Mouse (Mus musculus) liver, embryonic 14.5 days (tissue): ENCODE results near the gene Lrrc32. TPM values are rescaled to one million over a fixed set of nuclear protein-coding genes. Genes with fewer than 3 reads are reported as not detected.

Experiments used
- ATAC-seq: fragments of 200-750 bp; cut with Nextera tagmentation; 2 replicates; pipeline ENCODE4 v1.8.0; 2017; ENCODE audit warnings: moderate number of reproducible peaks, mild to moderate bottlenecking, moderate library complexity; ENCODE audit not compliant: insufficient read depth
- DNase-seq, 3 experiments: peaks; one replicate each; pipeline ENCODE4 v3.0.0-alpha.2; 2012 to 2013; ENCODE audit warnings: low read depth in 3 of 3, low spot score in 3 of 3
- H3K27ac ChIP-seq: fragments of 300-500 bp; sonication (generic); 2 replicates; pipeline ENCODE4 v1.5.1; 2014; ENCODE audit warnings: moderate library complexity, mild to moderate bottlenecking, control low read depth, inconsistent platforms
- H3K27me3 ChIP-seq: fragments of 300-500 bp; sonication (generic); 2 replicates; pipeline ENCODE4 v1.6.1; 2014; ENCODE audit warnings: mild to moderate bottlenecking, low read length, moderate library complexity; ENCODE audit not compliant: control insufficient read depth, insufficient read depth
- H3K36me3 ChIP-seq: fragments of 300-500 bp; sonication (generic); replicated peaks from 2 replicates; pipeline ENCODE4 v1.6.1; 2014; ENCODE audit warnings: low read depth; ENCODE audit not compliant: control insufficient read depth, insufficient read depth
- H3K4me1 ChIP-seq, 2 experiments: fragments of 200-500 bp in 1 of 2; fragments of 300-500 bp in 1 of 2; sonication (generic) in 1 of 2; replicated peaks; 2 replicates each; pipeline ENCODE4 v1.6.1; 2012 to 2014; ENCODE audit warnings: antibody characterized with exemption in 1 of 2, inconsistent platforms in 1 of 2, low read length in 1 of 2; ENCODE audit not compliant: control insufficient read depth in 2 of 2, insufficient read depth in 2 of 2
- H3K4me2 ChIP-seq: fragments of 300-500 bp; sonication (generic); 2 replicates; pipeline ENCODE4 v1.6.1; 2014; ENCODE audit warnings: low read depth, mild to moderate bottlenecking, control low read depth, moderate library complexity
- H3K4me3 ChIP-seq, 2 experiments: fragments of 200-500 bp in 1 of 2; fragments of 300-500 bp in 1 of 2; sonication (generic) in 1 of 2; 2 replicates each; pipeline ENCODE4 v1.5.1; 2012 to 2014; ENCODE audit warnings: low read depth in 2 of 2, low read length in 2 of 2, mild to moderate bottlenecking in 2 of 2, control low read depth in 1 of 2, inconsistent platforms in 1 of 2, moderate library complexity in 1 of 2; ENCODE audit not compliant: insufficient read depth in 1 of 2
- H3K9ac ChIP-seq: fragments of 300-500 bp; sonication (generic); replicated peaks from 2 replicates; pipeline ENCODE4 v1.6.1; 2014; ENCODE audit warnings: mild to moderate bottlenecking, control low read depth, moderate library complexity
- H3K9me3 ChIP-seq: fragments of 300-500 bp; sonication (generic); 2 replicates; pipeline ENCODE4 v1.6.1; 2016; ENCODE audit warnings: low read length, mixed read lengths; ENCODE audit not compliant: control insufficient read depth
- CTCF ChIP-seq: IDR thresholded peaks from 2 replicates; pipeline ENCODE4 v1.5.1; 2016; ENCODE audit warnings: antibody characterized with exemption, low read depth, control low read depth
- EP300 ChIP-seq: IDR thresholded peaks from 2 replicates; pipeline ENCODE4 v1.6.1; 2016; ENCODE audit warnings: antibody characterized with exemption, low read depth
- WGBS: fragments of 180-500 bp; shearing (Covaris S2); extraction: QIAGEN DNeasy Blood & Tissue Kit; methylation state at CpG from one replicate; pipeline ENCODE4 v1.1.7; 2014; ENCODE audit not compliant: insufficient replicate concordance; 5-methylcytosine and 5-hydroxymethylcytosine counted together
- polyA plus RNA-seq, 2 experiments: library from polyadenylated mRNA; depleted of rRNA in 1 of 2; stranded (reverse) in 1 of 2; unstranded in 1 of 2; fragments of >200 nt; fragmentation: Nextera tagmentation in 1 of 2; extraction: Ambion mirVana in 1 of 2; gene quantifications; 2 replicates each; pipeline versions ENCODE4 v1.2.1 to v1.2.3; 2012 to 2014

The Lrrc32 gene
- polyA plus RNA-seq, 2 experiments: 3.6 to 4.7 TPM

DNA sequence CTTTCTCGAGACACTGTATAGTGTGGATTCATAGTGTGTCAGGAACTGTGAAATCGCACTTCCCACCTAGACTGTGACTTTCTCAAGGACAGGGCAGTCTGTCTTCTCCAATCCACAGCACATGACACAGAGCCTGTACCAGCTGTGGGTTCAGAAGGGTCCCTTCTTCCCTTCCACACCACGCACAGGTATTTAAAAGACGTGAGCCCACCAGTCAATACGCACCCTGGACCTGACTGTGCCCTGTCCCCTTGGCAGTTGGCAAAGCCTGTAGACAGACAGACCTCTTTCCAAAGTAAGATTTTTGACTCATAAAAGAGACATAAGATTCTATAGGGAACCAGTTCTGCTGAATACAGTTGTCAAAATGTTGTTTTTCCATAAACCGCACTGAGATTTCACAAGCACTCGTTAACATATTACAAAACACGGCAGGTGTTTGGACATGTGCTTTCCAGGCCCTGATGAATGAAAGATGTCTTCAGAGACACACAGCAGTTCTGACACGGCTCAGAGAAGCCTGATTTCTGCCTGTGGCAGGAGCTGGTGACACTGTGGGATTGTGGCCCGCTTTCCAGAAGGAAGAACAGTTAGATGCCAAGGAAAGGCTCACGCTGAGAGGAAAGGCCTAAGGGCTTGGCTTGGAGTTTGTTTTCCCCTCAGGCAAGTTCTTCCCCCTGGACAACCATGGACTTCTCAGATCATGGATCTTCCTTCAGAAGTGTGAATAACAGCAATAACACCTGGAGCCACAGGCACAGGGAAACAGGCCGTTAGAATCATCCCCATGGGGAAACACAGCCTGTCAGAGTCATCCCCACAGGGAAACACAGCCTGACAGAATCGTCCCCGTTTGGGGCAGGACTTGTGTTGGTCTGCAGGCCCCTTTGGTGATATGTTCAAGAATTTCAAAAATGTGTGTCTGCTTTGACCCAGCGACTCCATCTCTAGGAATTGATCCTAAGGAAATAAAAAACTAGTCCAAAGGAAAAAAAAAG, 22.2 kb downstream of the Lrrc32 start:
- no peak overlapping the region for H3K9ac ChIP-seq
- DNase-seq (no peak), ATAC-seq (no peak)
- no peaks in the 10 kb centered on the region for H3K4me1 ChIP-seq
- TF ChIP-seq CTCF (no peak), EP300 (no peak)
- H3K4me3 ChIP-seq: no peak overlapping the region
- H3K9me3 ChIP-seq: no peaks in the 10 kb centered on the region
- 66% methylated on average over 15 of the region's 15 CpGs for WGBS
- H3K36me3 ChIP-seq: no peaks in the 10 kb centered on the region
- H3K27me3 ChIP-seq: no peaks in the 10 kb centered on the region
- H3K27ac ChIP-seq: no peak overlapping the region
- H3K4me2 ChIP-seq: no peak overlapping the region

GRCm38 (mm10) chr7:98513251-98513650, 24.2 kb downstream of the Lrrc32 start:
- Histone ChIP-seq H3K36me3 (no peaks in the 10 kb centered on the region), H3K27me3 (no peaks in the 10 kb centered on the region), H3K9me3 (no peaks in the 10 kb centered on the region), H3K27ac (no peak overlapping the region), H3K4me3 (no peak overlapping the region), H3K4me1 (no peaks in the 10 kb centered on the region), H3K4me2 (no peak overlapping the region), H3K9ac (no peak overlapping the region)
- ATAC-seq: no peak
- whole genome bisulfite sequencing: 50% methylated on average over 3 of the region's 3 CpGs
- TF ChIP-seq EP300 (no peak), CTCF (no peak)
- no peak for DNase-seq

DNA sequence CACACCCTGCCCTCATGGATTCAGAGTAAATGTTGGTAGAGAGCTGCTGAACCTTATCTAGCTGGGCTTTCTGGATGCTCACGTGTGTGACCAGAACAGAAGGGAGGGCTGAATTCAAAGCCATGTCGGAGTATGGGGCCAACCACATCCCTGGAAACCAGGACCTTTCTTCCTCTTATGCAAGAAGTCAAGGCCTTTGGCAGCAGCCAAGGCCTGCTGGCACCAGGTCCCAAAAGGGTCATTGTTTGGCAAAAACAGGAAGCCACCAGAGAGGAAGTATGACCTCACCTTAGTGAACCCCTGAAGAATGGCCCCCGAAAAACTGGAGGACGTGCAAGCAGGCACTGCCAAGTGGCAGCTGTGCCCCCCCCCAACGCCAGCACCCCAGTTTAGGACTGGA, 33.5 kb downstream of the Lrrc32 start:
- Histone ChIP-seq H3K9ac (no peak overlapping the region), H3K4me3 (no peak overlapping the region), H3K36me3 (no peaks in the 10 kb centered on the region), H3K27ac (no peak overlapping the region), H3K4me1 (peaks cover 0 to 3% of the 10 kb centered on the region in 2 experiments; a peak in 1 of 4 replicates), H3K27me3 (no peaks in the 10 kb centered on the region), H3K9me3 (no peaks in the 10 kb centered on the region), H3K4me2 (no peak overlapping the region)
- no peak for TF ChIP-seq EP300
- TF ChIP-seq CTCF: no peak
- WGBS: 32% methylated on average over 5 of the region's 5 CpGs
- DNase-seq: no peak
- no peak for ATAC-seq

DNA sequence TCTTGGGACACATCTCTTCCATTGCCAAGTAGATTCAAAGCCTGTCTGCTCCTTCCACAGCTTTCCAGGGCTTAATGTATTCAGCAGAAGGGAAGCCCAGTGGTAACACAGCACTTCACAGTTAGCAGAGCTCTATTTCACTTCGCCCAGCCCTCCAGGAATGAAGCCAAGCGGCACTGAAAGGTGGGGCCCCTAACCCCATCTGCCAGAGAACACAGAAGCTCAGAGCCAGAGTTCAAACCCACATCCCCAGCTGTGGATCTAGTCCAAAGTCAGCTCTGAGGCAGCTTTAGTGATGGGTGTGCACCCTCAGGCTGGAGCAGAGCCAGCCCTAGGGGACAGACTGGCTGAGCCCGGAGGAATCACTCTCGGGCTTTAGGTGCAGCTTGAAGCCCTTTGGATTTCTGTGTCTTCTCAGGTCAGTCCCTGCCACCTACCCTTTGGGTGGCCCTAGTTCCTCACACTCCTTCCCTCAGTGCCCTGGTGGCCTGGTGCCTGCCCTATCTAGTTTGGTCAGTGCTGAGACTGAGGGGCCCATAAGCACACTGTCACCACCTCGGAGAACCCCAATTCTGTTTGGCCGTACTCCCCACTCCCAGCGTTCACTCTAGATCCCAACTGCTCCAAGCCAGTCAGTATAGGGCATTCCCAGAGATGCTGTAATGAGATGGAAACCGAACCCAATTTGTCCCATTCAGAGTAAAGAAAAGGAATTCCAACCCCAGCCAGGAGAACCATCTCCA, 34.2 kb downstream of the Lrrc32 start:
- Histone ChIP-seq H3K9me3 (no peaks in the 10 kb centered on the region), H3K9ac (no peak overlapping the region), H3K36me3 (no peaks in the 10 kb centered on the region), H3K4me3 (no peak overlapping the region), H3K27ac (no peak overlapping the region), H3K4me2 (no peak overlapping the region), H3K27me3 (no peaks in the 10 kb centered on the region), H3K4me1 (peaks cover 0 to 3% of the 10 kb centered on the region in 2 experiments; a peak in 1 of 4 replicates)
- no peak for ATAC-seq
- WGBS: 61% methylated on average over 8 of the region's 8 CpGs
- no peak for TF ChIP-seq EP300
- TF ChIP-seq CTCF: no peak
- no peak for DNase-seq
